Mouse (Mus musculus) MEL (cell line): Measurements from ENCODE around the gene Ovca2. TPM values are rescaled to one million over a fixed set of nuclear protein-coding genes. Genes with fewer than 3 reads are reported as not detected.

Source experiments
- DNase-seq: peaks from one replicate; pipeline ENCODE4 v3.0.0; 2011; ENCODE audit warnings: low read depth, low spot score
- H3K27ac ChIP-seq: 2 replicates; pipeline ENCODE4 v1.5.1; 2012; ENCODE audit warnings: low read depth, mild to moderate bottlenecking, control low read depth, low read length, moderate library complexity; ENCODE audit not compliant: control insufficient read depth
- H3K27me3 ChIP-seq, 2 experiments: fragments of 150-350 bp in 1 of 2; sonication (generic) in 1 of 2; 2 replicates each; pipeline ENCODE4 v1.6.1; 2012; ENCODE audit warnings: low read length in 2 of 2, mild to moderate bottlenecking in 2 of 2, improper control_type of control experiment in 1 of 2, moderate library complexity in 1 of 2; ENCODE audit not compliant: insufficient read depth in 2 of 2, control insufficient read depth in 1 of 2
- H3K36me3 ChIP-seq, 2 experiments: 2 replicates each; pipeline ENCODE4 v1.6.1; 2012 to 2014; ENCODE audit warnings: low read length in 2 of 2, improper control_type of control experiment in 1 of 2, inconsistent platforms in 1 of 2, mild to moderate bottlenecking in 1 of 2; ENCODE audit not compliant: insufficient read depth in 2 of 2, control insufficient read depth in 1 of 2
- H3K4me1 ChIP-seq, 2 experiments: fragments of 150-350 bp in 1 of 2; sonication (generic) in 1 of 2; 2 replicates each; pipeline ENCODE4 v1.6.1; 2012; ENCODE audit warnings: low read length in 2 of 2, improper control_type of control experiment in 1 of 2, mild to moderate bottlenecking in 1 of 2; ENCODE audit not compliant: insufficient read depth in 2 of 2, control insufficient read depth in 1 of 2
- H3K4me3 ChIP-seq, 2 experiments: fragments of 150-350 bp in 1 of 2; sonication (generic) in 1 of 2; 2 replicates each; pipeline ENCODE4 v1.5.1; 2012; ENCODE audit warnings: low read depth in 2 of 2, low read length in 2 of 2, mild to moderate bottlenecking in 2 of 2, moderate library complexity in 2 of 2, control low read depth in 1 of 2, improper control_type of control experiment in 1 of 2; ENCODE audit not compliant: control insufficient read depth in 1 of 2, insufficient read depth in 1 of 2
- H3K79me2 ChIP-seq: 2 replicates; pipeline ENCODE4 v1.6.1; 2012; ENCODE audit warnings: mild to moderate bottlenecking, low read length, moderate library complexity; ENCODE audit not compliant: control insufficient read depth, poor library complexity, insufficient read depth
- H3K9ac ChIP-seq: 2 replicates; pipeline ENCODE4 v1.6.1; 2012; ENCODE audit warnings: low read depth, mild to moderate bottlenecking, control low read depth, low read length, moderate library complexity; ENCODE audit not compliant: control insufficient read depth, poor library complexity, severe bottlenecking
- H3K9me3 ChIP-seq: fragments of 150-350 bp; sonication (generic); replicated peaks from 2 replicates; pipeline ENCODE4 v1.6.1; 2012; ENCODE audit warnings: mild to moderate bottlenecking, low read length, improper control_type of control experiment, moderate library complexity; ENCODE audit not compliant: insufficient read depth
- CHD1 ChIP-seq: IDR thresholded peaks from 2 replicates; pipeline ENCODE4 v1.6.1; 2012; ENCODE audit warnings: low read depth, mild to moderate bottlenecking, inconsistent platforms, low read length, improper control_type of control experiment
- CHD2 ChIP-seq: IDR thresholded peaks from 2 replicates; pipeline ENCODE4 v1.6.1; 2011; ENCODE audit warnings: low read length, improper control_type of control experiment
- CTCF ChIP-seq, 3 experiments: IDR thresholded peaks in 2 of 3; conservative IDR thresholded peaks in 1 of 3; 2 replicates each; pipeline ENCODE4 v1.5.1; 2011 to 2012; ENCODE audit warnings: low read length in 3 of 3, low read depth in 2 of 3, mild to moderate bottlenecking in 2 of 3, improper control_type of control experiment in 1 of 3, inconsistent platforms in 1 of 3, mixed read lengths in 1 of 3, moderate library complexity in 1 of 3; ENCODE audit not compliant: control insufficient read depth in 1 of 3, insufficient read depth in 1 of 3, poor library complexity in 1 of 3, severe bottlenecking in 1 of 3
- E2F4 ChIP-seq: IDR thresholded peaks from 2 replicates; pipeline ENCODE4 v1.6.1; 2011; ENCODE audit warnings: low read depth, low read length, improper control_type of control experiment, borderline replicate concordance
- EP300 ChIP-seq, 2 experiments: IDR thresholded peaks; 2 replicates each; pipeline ENCODE4 v1.6.1; 2011; ENCODE audit warnings: improper control_type of control experiment in 2 of 2, low read length in 2 of 2, low read depth in 1 of 2, mild to moderate bottlenecking in 1 of 2
- GABPA ChIP-seq: IDR thresholded peaks from 2 replicates; pipeline ENCODE4 v1.6.1; 2012; ENCODE audit warnings: low read depth, mild to moderate bottlenecking, inconsistent platforms, low read length, improper control_type of control experiment, moderate library complexity
- GATA1 ChIP-seq: IDR thresholded peaks from 2 replicates; pipeline ENCODE4 v1.6.1; 2011; ENCODE audit warnings: low read depth, low read length, improper control_type of control experiment
- HCFC1 ChIP-seq: IDR thresholded peaks from 2 replicates; pipeline ENCODE4 v1.6.1; 2012; ENCODE audit warnings: low read depth, mild to moderate bottlenecking, inconsistent platforms, low read length, improper control_type of control experiment, moderate library complexity
- JUND ChIP-seq: IDR thresholded peaks from 2 replicates; pipeline ENCODE4 v1.6.1; 2011; ENCODE audit warnings: low read depth, mild to moderate bottlenecking, improper control_type of control experiment, low read length
- KAT2A ChIP-seq: conservative IDR thresholded peaks from 2 replicates; pipeline ENCODE4 v1.6.1; 2012; ENCODE audit warnings: low read depth, low read length, improper control_type of control experiment, inconsistent platforms
- MAFK ChIP-seq: IDR thresholded peaks from 2 replicates; pipeline ENCODE4 v1.6.1; 2011; ENCODE audit warnings: low read depth, mild to moderate bottlenecking, low read length, improper control_type of control experiment, borderline replicate concordance
- MAX ChIP-seq: IDR thresholded peaks from 2 replicates; pipeline ENCODE4 v1.6.1; 2011; ENCODE audit warnings: low read length, improper control_type of control experiment
- MAZ ChIP-seq: IDR thresholded peaks from 2 replicates; pipeline ENCODE4 v1.6.1; 2012; ENCODE audit warnings: low read depth, mild to moderate bottlenecking, inconsistent platforms, low read length, improper control_type of control experiment
- MEF2A ChIP-seq: IDR thresholded peaks from 2 replicates; pipeline ENCODE4 v1.6.1; 2014; ENCODE audit warnings: low read depth, mild to moderate bottlenecking, inconsistent platforms, low read length, improper control_type of control experiment; ENCODE audit not compliant: poor library complexity, insufficient replicate concordance, severe bottlenecking; ENCODE audit errors: extremely low read depth
- MXI1 ChIP-seq: IDR thresholded peaks from 2 replicates; pipeline ENCODE4 v1.6.1; 2011; ENCODE audit warnings: mild to moderate bottlenecking, low read depth, low read length, improper control_type of control experiment
- NELFE ChIP-seq: IDR thresholded peaks from 2 replicates; pipeline ENCODE4 v1.6.1; 2011; ENCODE audit warnings: low read depth, low read length, improper control_type of control experiment
- POLR2A ChIP-seq, 2 experiments: IDR thresholded peaks; 2 replicates each; pipeline ENCODE4 v1.6.1; 2011 to 2012; ENCODE audit warnings: low read length in 2 of 2, mild to moderate bottlenecking in 2 of 2, control low read depth in 1 of 2, improper control_type of control experiment in 1 of 2, low read depth in 1 of 2, moderate library complexity in 1 of 2; ENCODE audit not compliant: control insufficient read depth in 1 of 2, insufficient read depth in 1 of 2, poor library complexity in 1 of 2
- POLR2AphosphoS2 ChIP-seq: IDR thresholded peaks from 2 replicates; pipeline ENCODE4 v1.6.1; 2011; ENCODE audit warnings: low read length, improper control_type of control experiment
- POLR2AphosphoS5 ChIP-seq: IDR thresholded peaks from 2 replicates; pipeline ENCODE4 v1.6.1; 2012; ENCODE audit warnings: low read depth, borderline replicate concordance, mild to moderate bottlenecking, inconsistent platforms, low read length, moderate library complexity, mixed read lengths
- RAD21 ChIP-seq: IDR thresholded peaks from 2 replicates; pipeline ENCODE4 v1.6.1; 2011; ENCODE audit warnings: mild to moderate bottlenecking, low read depth, low read length, improper control_type of control experiment
- RCOR1 ChIP-seq: IDR thresholded peaks from 2 replicates; pipeline ENCODE4 v1.6.1; 2012; ENCODE audit warnings: low read depth, mild to moderate bottlenecking, inconsistent platforms, low read length, improper control_type of control experiment
- SIN3A ChIP-seq: IDR thresholded peaks from 2 replicates; pipeline ENCODE4 v1.6.1; 2012; ENCODE audit warnings: low read length, improper control_type of control experiment, inconsistent platforms
- SMC3 ChIP-seq: IDR thresholded peaks from 2 replicates; pipeline ENCODE4 v1.6.1; 2011; ENCODE audit warnings: low read depth, low read length, improper control_type of control experiment
- TAL1 ChIP-seq: IDR thresholded peaks from 2 replicates; pipeline ENCODE4 v1.6.1; 2012; ENCODE audit warnings: mild to moderate bottlenecking, inconsistent platforms, low read length, moderate library complexity, mixed read lengths
- TBP ChIP-seq: IDR thresholded peaks from 2 replicates; pipeline ENCODE4 v1.8.0; 2011; ENCODE audit warnings: low read depth, low read length, improper control_type of control experiment
- TCF12 ChIP-seq: IDR thresholded peaks from 2 replicates; pipeline ENCODE4 v1.6.1; 2014; ENCODE audit warnings: low read depth, mild to moderate bottlenecking, inconsistent platforms, low read length, improper control_type of control experiment, moderate library complexity
- UBTF ChIP-seq: IDR thresholded peaks from 2 replicates; pipeline ENCODE4 v1.6.1; 2012; ENCODE audit warnings: low read depth, mild to moderate bottlenecking, inconsistent platforms, low read length, improper control_type of control experiment, moderate library complexity, borderline replicate concordance; ENCODE audit not compliant: insufficient read depth
- USF1 ChIP-seq: IDR thresholded peaks from 2 replicates; pipeline ENCODE4 v1.6.1; 2014; ENCODE audit warnings: low read depth, mild to moderate bottlenecking, inconsistent platforms, low read length, improper control_type of control experiment, moderate library complexity
- USF2 ChIP-seq, 2 experiments: IDR thresholded peaks; 2 replicates each; pipeline ENCODE4 v1.6.1; 2011 to 2012; ENCODE audit warnings: improper control_type of control experiment in 2 of 2, low read length in 2 of 2, borderline replicate concordance in 1 of 2, inconsistent platforms in 1 of 2, low read depth in 1 of 2, mild to moderate bottlenecking in 1 of 2; ENCODE audit not compliant: insufficient read depth in 1 of 2
- ZKSCAN1 ChIP-seq: IDR thresholded peaks from 2 replicates; pipeline ENCODE4 v1.6.1; 2012; ENCODE audit warnings: low read depth, mild to moderate bottlenecking, inconsistent platforms, low read length, improper control_type of control experiment, moderate library complexity
- ZMIZ1 ChIP-seq: IDR thresholded peaks from 2 replicates; pipeline ENCODE4 v1.6.1; 2012; ENCODE audit warnings: low read depth, mild to moderate bottlenecking, inconsistent platforms, low read length, improper control_type of control experiment, moderate library complexity
- ZNF384 ChIP-seq: IDR thresholded peaks from 2 replicates; pipeline ENCODE4 v1.6.1; 2012; ENCODE audit warnings: low read depth, mild to moderate bottlenecking, inconsistent platforms, low read length, improper control_type of control experiment
- polyA plus RNA-seq, 2 experiments: library from polyadenylated mRNA; stranded (reverse) in 1 of 2; unstranded in 1 of 2; fragments of >175 nt in 1 of 2; fragments of >200 nt in 1 of 2; gene quantifications; 2 replicates each; pipeline versions ENCODE4 v1.2.1 to v1.2.4; 2012; ENCODE audit warnings: low replicate concordance in 2 of 2, low read depth in 1 of 2; ENCODE audit not compliant: insufficient read length in 2 of 2, insufficient read depth in 1 of 2, missing spikeins in 1 of 2
- total RNA-seq: library from RNA; depleted of rRNA; stranded (reverse); fragments of 300-350 nt; gene quantifications from 2 replicates; pipeline ENCODE4 v1.2.3, GENCODE M21; 2012

Gene Ovca2
- total and polyA plus RNA-seq, 3 experiments: 23.1 to 33.1 TPM; not detected in 1

- TF ChIP-seq MEF2A (no peak), POLR2AphosphoS2 (no peak), POLR2A (IDR thresholded peaks at IDR 0.05; ENCODE audit: control insufficient read depth in 1 of 2, insufficient read depth in 1 of 2, low read depth in 1 of 2, low read length in 2 of 2, poor library complexity in 1 of 2) (no peak), JUND (no peak), MXI1 (no peak; the same call in 1 of the 2 replicates), POLR2AphosphoS5 (no peak), TBP (no peak), CTCF (IDR thresholded peaks at IDR 0.05 in 2 of 3, conservative IDR thresholded peaks at IDR 0.05 in 1 of 3; ENCODE audit: control insufficient read depth in 1 of 3, insufficient read depth in 1 of 3, low read depth in 2 of 3, low read length in 3 of 3, poor library complexity in 1 of 3, severe bottlenecking in 1 of 3) (no peak), TCF12 (no peak), ZNF384 (no peak), TAL1 (no peak)
- TF ChIP-seq, all 39 proteins: peak for 5
Observed at GRCm38 (mm10) chr11:75171186-75171865, 7.3 kb downstream of the Ovca2 start (continued).

- no peaks in the 10 kb centered on the region for H3K9me3 ChIP-seq
- H3K4me1 ChIP-seq: peaks cover 0 to 21% of the 10 kb centered on the region in 2 experiments; a peak in 3 of 4 replicates
- peak; percentile 99 for DNase-seq
- H3K9ac ChIP-seq: peak overlapping the region; percentile 85
- peak overlapping the region; percentile 97 for H3K27ac ChIP-seq
- peaks cover 30% of the 10 kb centered on the region for H3K79me2 ChIP-seq
- H3K27me3 ChIP-seq: no peaks in the 10 kb centered on the region
- peaks cover 0 to 12% of the 10 kb centered on the region in 2 experiments; a peak in 2 of 4 replicates for H3K36me3 ChIP-seq
- H3K4me3 ChIP-seq: peak overlapping the region; percentile 70 to 81
- TF ChIP-seq ZMIZ1 (no peak; the same call in 1 of the 2 replicates), MAZ (peak; percentile 97), KAT2A (no peak), ZKSCAN1 (no peak), RCOR1 (no peak; the same call in 1 of the 2 replicates), HCFC1 (peak; percentile 3; the same call in 1 of the 2 replicates), MEF2A (no peak), USF2 (IDR thresholded peaks at IDR 0.05; ENCODE audit: borderline replicate concordance in 1 of 2, insufficient read depth in 1 of 2, low read depth in 1 of 2, low read length in 2 of 2) (no peak), E2F4 (no peak), SMC3 (peak; percentile 71), TBP (no peak; the same call in 1 of the 2 replicates), POLR2AphosphoS5 (no peak), EP300 (IDR thresholded peaks at IDR 0.05; ENCODE audit: low read depth in 1 of 2, low read length in 2 of 2) (peak in 1 of 2 experiments; percentile 69; a peak in 3 of 4 replicates), GABPA (no peak), RAD21 (peak; percentile 83), NELFE (peak; percentile 89), SIN3A (peak; percentile 87), GATA1 (no peak), MAFK (no peak; the same call in 1 of the 2 replicates), USF1 (peak; percentile 71), MAX (peak; percentile 49; the same call in 1 of the 2 replicates), CHD1 (no peak), ZNF384 (no peak), JUND (no peak), CHD2 (no peak), UBTF (no peak), MXI1 (peak; percentile 69; the same call in 1 of the 2 replicates)
Observed at GRCm38 (mm10) chr11:75170136-75170751, 8.4 kb downstream of the Ovca2 start.
